Mouse (Mus musculus) NIH3T3 (cell line): ENCODE data around the gene Pygo1.

ENCODE experiments used
- DNase-seq: peaks from one replicate; pipeline ENCODE4 v3.0.0-alpha.2; 2012; ENCODE audit warnings: low read depth

Gene Pygo1

DNA sequence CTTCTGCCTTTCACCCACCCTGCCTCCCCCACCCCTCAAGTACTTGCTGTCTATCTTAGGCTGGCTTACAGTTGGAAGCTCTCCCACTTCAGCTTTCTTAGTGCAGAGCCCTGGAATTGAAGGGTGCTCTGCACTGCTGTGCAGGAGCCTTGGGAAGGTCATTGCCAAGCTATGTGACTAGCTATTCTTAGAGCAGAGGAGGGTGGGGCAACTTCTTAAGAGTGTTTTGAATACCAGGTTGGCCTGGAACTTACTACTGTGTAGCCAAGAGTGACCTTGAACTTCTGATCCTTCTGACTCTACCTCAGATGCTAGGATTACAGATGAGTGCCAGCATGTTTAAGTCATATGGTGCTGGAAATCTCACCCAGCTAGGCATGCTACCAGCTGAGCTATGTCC is 70.7 kb downstream of the Pygo1 start:
- DNase-seq, result no peak

GRCm38 (mm10) chr9:72996806-72997205 is 71.4 kb downstream of the Pygo1 start:
- DNase-seq, result no peak

GRCm38 (mm10) chr9:73000487-73000886 is 75.0 kb downstream of the Pygo1 start:
- no peak for DNase-seq

- DNase-seq, result no peak
Measured at GRCm38 (mm10) chr9:73001314-73002011, 76.0 kb downstream of the Pygo1 start.
